Mouse (Mus musculus) bone marrow macrophage, adult 2 months (primary cell): ENCODE measurements at regions not wholly inside any gene's neighbourhood (a gene's known extent, or its start where the extent isn't known, plus 50 kb on each side); places are given as distances from the start of the nearest gene placed in this dataset.

Experiments
- H3K27ac ChIP-seq: 2 replicates; pipeline ENCODE4 v1.5.1; 2012; ENCODE audit warnings: low read depth, low read length; ENCODE audit not compliant: insufficient read depth
- H3K4me1 ChIP-seq: 2 replicates; pipeline ENCODE4 v1.6.1; 2012; ENCODE audit warnings: low read length; ENCODE audit not compliant: control insufficient read depth, insufficient read depth
- H3K4me3 ChIP-seq: 2 replicates; pipeline ENCODE4 v1.5.1; 2012; ENCODE audit warnings: mild to moderate bottlenecking, low read length, moderate library complexity; ENCODE audit not compliant: insufficient read depth
- CTCF ChIP-seq: IDR thresholded peaks from 2 replicates; pipeline ENCODE4 v1.5.1; 2012; ENCODE audit warnings: low read depth, mild to moderate bottlenecking, low read length, moderate library complexity
- POLR2A ChIP-seq: IDR thresholded peaks from 2 replicates; pipeline ENCODE4 v1.6.1; 2012; ENCODE audit warnings: mild to moderate bottlenecking, low read depth, low read length, borderline replicate concordance

GRCm38 (mm10) chr13:6292098-6292497 lies 255.9 kb upstream of the Pitrm1 start:
- Histone ChIP-seq H3K4me1 (no peaks in the 10 kb centered on the region), H3K27ac (no peak overlapping the region), H3K4me3 (no peak overlapping the region)
- no peak for TF ChIP-seq CTCF
- TF ChIP-seq POLR2A: no peak

DNA sequence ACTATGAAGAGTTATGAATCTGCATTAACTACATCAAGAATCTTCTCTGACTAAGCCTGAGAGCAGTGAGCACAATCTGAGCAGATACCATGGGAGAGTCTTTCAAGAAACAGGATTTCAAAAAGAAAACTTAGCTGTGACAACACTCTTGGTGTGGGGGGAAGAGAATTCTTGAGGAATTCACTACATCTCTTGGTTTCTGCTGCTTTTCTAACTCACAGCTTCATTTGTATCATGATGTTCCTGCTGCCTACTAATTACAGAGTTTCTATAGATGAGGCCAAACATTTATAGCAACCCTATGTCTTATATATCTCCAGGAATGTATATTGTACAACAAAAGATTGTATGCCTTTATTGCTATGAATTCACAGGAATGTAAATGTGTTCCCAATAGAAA lies 242.2 kb upstream of the Pitrm1 start:
- TF ChIP-seq CTCF (no peak), POLR2A (no peak)
- H3K4me1 ChIP-seq: no peaks in the 10 kb centered on the region
- no peak overlapping the region for H3K4me3 ChIP-seq
- no peak overlapping the region for H3K27ac ChIP-seq

DNA sequence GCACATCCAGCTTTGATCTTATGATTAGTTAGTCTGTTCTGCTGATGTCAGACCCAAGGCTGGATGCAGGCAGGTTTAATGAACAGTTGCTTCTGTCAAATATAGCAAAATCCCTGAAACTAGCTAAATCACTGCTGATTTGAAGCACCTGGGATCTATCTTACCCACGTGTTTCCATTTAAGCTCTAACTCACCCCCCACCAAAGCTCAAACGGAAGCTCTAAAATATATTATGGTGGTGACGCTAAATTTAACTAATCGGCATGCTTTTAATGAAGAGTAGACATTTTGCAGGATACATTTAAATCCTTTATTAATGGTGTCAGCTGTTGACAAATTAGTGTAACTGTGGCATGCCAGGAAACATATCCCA lies 241.3 kb upstream of the Pitrm1 start:
- H3K4me1 ChIP-seq: no peaks in the 10 kb centered on the region
- no peak overlapping the region for H3K4me3 ChIP-seq
- no peak for TF ChIP-seq POLR2A
- TF ChIP-seq CTCF: no peak
- no peak overlapping the region for H3K27ac ChIP-seq

DNA sequence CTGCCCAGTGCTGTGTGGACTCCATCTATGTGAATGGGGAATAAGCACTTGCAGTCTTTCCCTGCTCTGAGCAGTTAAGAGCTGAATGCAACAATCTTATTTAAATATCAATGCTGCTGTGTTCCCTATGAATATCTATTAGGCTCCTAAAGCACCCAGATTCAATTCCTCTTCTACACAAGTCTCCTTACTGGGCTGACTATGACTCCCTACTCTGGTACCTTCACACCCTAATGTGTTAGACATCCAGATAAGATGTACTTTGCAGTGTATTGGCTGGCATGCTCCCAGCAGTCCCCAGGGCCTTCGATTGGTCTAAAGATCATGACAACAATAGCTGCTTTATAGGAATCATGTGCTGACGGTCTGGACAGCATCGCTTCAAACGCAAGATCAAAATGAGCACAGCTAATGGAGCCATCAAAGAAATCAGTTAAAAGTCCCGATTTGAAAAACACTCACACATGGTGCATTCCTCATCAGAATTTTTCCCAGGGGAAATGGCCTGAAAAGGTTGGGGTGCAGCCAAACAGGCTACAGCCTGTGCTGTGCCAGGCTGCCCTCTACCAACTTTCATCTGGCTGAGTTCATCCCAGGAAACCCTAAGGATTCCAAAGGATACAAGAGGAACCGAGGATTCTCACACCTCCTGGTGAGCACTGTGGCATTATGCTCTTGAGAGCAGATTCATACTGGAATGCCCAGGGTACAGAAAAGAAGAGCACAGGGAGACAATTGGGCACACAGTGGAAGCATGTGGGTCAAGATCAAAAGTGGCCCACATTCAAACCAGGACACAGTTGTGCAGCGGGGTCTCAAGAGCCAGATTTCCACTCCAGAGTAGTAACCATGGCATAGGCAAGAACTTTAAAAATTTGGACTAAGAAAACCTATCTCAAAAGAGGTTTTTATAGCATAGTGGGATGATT lies 240.7 kb upstream of the Pitrm1 start:
- TF ChIP-seq CTCF: no peak
- TF ChIP-seq POLR2A: no peak
- H3K4me1 ChIP-seq: no peaks in the 10 kb centered on the region
- no peak overlapping the region for H3K27ac ChIP-seq
- H3K4me3 ChIP-seq: no peak overlapping the region

DNA sequence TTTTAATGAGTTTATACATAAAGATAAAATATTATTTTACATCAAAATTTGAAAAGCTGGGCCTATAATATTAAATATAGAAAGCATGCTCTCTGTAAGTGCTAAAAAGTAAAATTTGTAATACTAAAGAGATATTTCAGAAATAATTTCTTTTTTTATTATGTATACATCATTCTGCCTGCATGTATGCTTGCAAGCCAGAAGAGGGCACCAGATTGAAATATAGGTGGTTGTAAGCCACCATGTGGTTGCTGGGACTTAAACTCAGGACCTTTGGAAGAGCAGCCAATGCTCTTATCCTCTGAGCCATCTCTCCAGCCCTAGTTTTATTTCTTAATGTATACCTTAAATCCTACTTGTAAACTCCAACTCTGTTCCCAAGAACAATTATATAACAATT lies 231.7 kb upstream of the Pitrm1 start:
- no peak for TF ChIP-seq POLR2A
- no peak for TF ChIP-seq CTCF
- H3K4me1 ChIP-seq: no peaks in the 10 kb centered on the region
- H3K27ac ChIP-seq: no peak overlapping the region
- no peak overlapping the region for H3K4me3 ChIP-seq

DNA sequence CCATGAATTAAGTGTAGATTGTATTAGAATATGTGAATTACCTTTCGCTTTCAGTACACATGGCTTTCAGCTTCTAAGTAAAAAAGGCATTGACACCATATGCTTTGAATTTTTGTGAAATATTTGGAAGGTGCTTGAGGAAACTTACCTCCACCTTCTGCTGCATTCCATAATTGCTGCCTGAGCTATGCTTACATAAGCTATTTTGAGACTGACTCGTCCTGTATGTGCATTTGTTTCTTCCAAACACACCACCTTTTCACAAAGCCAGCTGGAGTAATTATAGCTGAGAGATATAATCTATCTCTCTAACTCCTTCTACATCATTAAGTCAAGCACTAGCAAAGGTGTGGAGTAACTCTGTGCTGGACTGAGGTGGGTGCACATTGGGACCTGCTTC lies 224.0 kb upstream of the Pitrm1 start:
- Histone ChIP-seq H3K27ac (no peak overlapping the region), H3K4me3 (no peak overlapping the region), H3K4me1 (no peaks in the 10 kb centered on the region)
- TF ChIP-seq POLR2A (no peak), CTCF (no peak)

GRCm38 (mm10) chr13:6330320-6330950 lies 217.5 kb upstream of the Pitrm1 start:
- Histone ChIP-seq H3K4me1 (no peaks in the 10 kb centered on the region), H3K4me3 (no peak overlapping the region), H3K27ac (no peak overlapping the region)
- TF ChIP-seq CTCF (no peak), POLR2A (no peak)

GRCm38 (mm10) chr13:6340157-6340556 lies 207.8 kb upstream of the Pitrm1 start:
- TF ChIP-seq POLR2A (no peak), CTCF (no peak)
- Histone ChIP-seq H3K27ac (no peak overlapping the region), H3K4me3 (no peak overlapping the region), H3K4me1 (no peaks in the 10 kb centered on the region)

DNA sequence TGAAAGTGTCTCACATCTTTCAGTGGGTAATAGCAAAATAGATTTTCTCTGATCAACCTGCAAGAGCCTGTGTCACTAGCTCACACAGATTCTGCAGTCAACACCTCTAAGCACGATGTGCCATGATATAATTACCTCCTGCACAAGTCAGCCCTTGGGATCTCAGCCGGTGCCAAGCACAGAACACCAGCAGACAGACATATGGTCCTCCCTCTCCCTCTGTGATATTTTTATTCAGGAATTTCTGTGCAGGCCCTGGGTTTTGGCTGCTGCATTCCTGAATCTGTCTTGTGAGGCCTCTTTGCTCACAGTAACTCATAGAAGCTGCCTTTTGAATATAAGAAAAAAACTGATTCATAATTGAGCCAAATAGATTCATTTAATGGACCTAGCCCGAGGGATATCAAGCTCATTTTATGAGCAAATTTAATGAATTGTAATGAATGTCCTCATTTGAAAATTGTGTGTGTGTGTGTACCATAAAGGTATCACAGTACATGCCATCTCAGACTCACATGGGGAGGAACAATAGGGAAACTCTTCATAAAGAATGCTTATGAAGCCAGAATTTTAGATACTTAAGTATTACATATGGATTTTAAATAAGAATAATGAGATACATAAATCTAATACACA lies 206.7 kb upstream of the Pitrm1 start:
- TF ChIP-seq POLR2A (no peak), CTCF (no peak)

DNA sequence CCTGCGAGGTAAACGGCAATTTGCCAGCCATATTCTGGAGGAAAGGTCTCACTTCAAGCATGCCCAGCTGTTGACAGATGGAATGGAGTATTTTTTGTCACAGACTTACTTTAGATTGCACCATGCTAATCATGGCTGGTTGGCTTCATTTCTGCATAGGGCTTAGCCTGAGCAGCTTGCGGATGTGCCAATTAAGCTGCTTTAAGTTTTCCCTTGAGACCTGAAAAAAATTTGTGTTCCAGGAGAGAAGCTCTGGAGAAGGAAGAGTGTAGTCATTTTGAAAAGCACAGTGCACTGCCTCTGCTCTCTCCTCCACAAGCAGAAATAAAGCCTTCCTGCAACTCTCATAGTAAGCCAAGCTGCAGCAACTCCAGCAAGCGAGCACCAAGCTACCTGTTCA lies 182.8 kb upstream of the Pitrm1 start:
- Histone ChIP-seq H3K4me1 (no peaks in the 10 kb centered on the region), H3K27ac (no peak overlapping the region), H3K4me3 (no peak overlapping the region)
- no peak for TF ChIP-seq CTCF
- TF ChIP-seq POLR2A: no peak

More for the DNA sequence above, 206.7 kb upstream of the Pitrm1 start:
- Histone ChIP-seq H3K27ac (no peak overlapping the region), H3K4me1 (no peaks in the 10 kb centered on the region), H3K4me3 (no peak overlapping the region)
